Mouse (Mus musculus): ENCODE results near the gene Exoc8. TPM values are rescaled to one million over a fixed set of nuclear protein-coding genes. Genes with fewer than 3 reads are reported as not detected.

Gene Exoc8
- total and polyA plus RNA-seq, 3 experiments = 9.5 to 16.9 TPM; not detected in 1

GRCm38 (mm10) chr8:124897386-124898250, at the start of gene Exoc8, which contains the start of gene Sprtn (continued):
- TF ChIP-seq GATA1 (IDR thresholded peaks at IDR 0.05; ENCODE audit: low read depth, low read length) = no peak
- TF ChIP-seq RAD21 (IDR thresholded peaks at IDR 0.05; ENCODE audit: low read depth, low read length) = no peak

DNA sequence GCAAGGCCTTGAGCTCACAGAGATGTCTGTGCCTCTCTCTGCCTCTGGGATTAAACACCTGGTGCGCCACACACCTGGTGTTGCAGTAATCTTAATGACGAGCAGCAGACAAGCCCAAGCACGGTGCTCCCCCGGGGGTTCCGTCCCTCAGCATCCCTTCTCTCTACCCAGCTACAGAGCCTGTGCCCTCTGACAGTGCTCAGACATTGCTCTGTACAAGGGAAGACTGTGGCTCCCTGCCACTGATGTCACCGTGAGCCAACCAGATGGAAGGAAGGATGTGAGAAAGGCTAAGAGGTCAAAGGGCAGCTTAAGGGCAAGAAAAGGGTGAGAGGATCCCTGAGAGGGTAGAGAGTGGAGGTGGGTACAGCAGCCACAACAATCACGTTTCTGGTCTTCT, 46.9 kb upstream of the Exoc8 start:
- peaks cover 53% of the 10 kb centered on the region for H3K79me2 ChIP-seq (ENCODE audit: control insufficient read depth, insufficient read depth, low read length, poor library complexity)
- H3K9ac ChIP-seq (ENCODE audit: control insufficient read depth, low read depth, low read length, poor library complexity, severe bottlenecking) = no peak overlapping the region
- no peak for DNase-seq (ENCODE audit: low read depth, low spot score)
- H3K9me3 ChIP-seq (replicated peaks; ENCODE audit: insufficient read depth, low read length) = no peaks in the 10 kb centered on the region
- no peak overlapping the region for H3K27ac ChIP-seq (ENCODE audit: control insufficient read depth, low read depth, low read length)
- H3K36me3 ChIP-seq (ENCODE audit: control insufficient read depth in 1 of 2, insufficient read depth in 2 of 2, low read length in 2 of 2) = peaks cover 3 to 10% of the 10 kb centered on the region in 2 experiments
- TF ChIP-seq POLR2AphosphoS5 (IDR thresholded peaks at IDR 0.05; ENCODE audit: borderline replicate concordance, low read depth, low read length) (no peak), MAX (IDR thresholded peaks at IDR 0.05; ENCODE audit: low read length) (no peak), CHD2 (IDR thresholded peaks at IDR 0.05; ENCODE audit: low read length) (no peak), POLR2AphosphoS2 (IDR thresholded peaks at IDR 0.05; ENCODE audit: low read length) (no peak), USF2 (IDR thresholded peaks at IDR 0.05; ENCODE audit: borderline replicate concordance in 1 of 2, insufficient read depth in 1 of 2, low read depth in 1 of 2, low read length in 2 of 2) (no peak), RCOR1 (IDR thresholded peaks at IDR 0.05; ENCODE audit: low read depth, low read length) (no peak), MXI1 (IDR thresholded peaks at IDR 0.05; ENCODE audit: low read depth, low read length) (no peak), BHLHE40 (IDR thresholded peaks at IDR 0.05; ENCODE audit: borderline replicate concordance, low read depth, low read length) (no peak), ELF1 (IDR thresholded peaks at IDR 0.05; ENCODE audit: low read depth, low read length) (no peak), GATA1 (IDR thresholded peaks at IDR 0.05; ENCODE audit: low read depth, low read length) (no peak), MEF2A (IDR thresholded peaks at IDR 0.05; ENCODE audit: extremely low read depth, insufficient replicate concordance, low read depth, low read length, poor library complexity, severe bottlenecking) (no peak), ETS1 (IDR thresholded peaks at IDR 0.05; ENCODE audit: low read depth, low read length) (no peak), CHD1 (IDR thresholded peaks at IDR 0.05; ENCODE audit: low read depth, low read length) (no peak), SMC3 (IDR thresholded peaks at IDR 0.05; ENCODE audit: low read depth, low read length) (no peak), E2F4 (IDR thresholded peaks at IDR 0.05; ENCODE audit: borderline replicate concordance, low read depth, low read length) (no peak)
- H3K27me3 ChIP-seq (ENCODE audit: control insufficient read depth in 1 of 2, insufficient read depth in 2 of 2, low read length in 2 of 2) = no peaks in the 10 kb centered on the region
- H3K4me3 ChIP-seq (ENCODE audit: control insufficient read depth in 1 of 2, insufficient read depth in 1 of 2, low read depth in 2 of 2, low read length in 2 of 2) = no peak overlapping the region
- peaks cover 5 to 11% of the 10 kb centered on the region in 2 experiments; a peak in 3 of 4 replicates for H3K4me1 ChIP-seq (ENCODE audit: control insufficient read depth in 1 of 2, insufficient read depth in 2 of 2, low read length in 2 of 2)

DNA sequence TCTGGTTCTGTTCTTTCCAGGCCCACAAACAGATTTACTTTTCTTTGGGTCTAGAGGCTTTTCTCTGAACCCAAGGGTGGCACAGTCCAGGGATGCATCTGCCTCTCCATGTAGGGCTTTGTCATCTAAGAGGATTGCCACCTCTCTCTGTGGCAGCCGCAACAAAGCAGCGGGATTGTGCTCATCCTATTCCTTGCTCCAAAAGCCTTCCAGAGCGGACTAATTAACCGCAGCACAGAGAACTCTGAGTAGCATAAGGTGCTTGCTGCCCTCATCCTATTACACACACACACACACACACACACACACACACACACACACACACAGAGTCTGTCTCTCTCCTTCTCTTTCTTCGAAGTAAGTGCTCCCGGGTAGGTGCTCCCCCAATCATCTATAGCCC, 46.3 kb upstream of the Exoc8 start:
- H3K27me3 ChIP-seq (ENCODE audit: control insufficient read depth in 1 of 2, insufficient read depth in 2 of 2, low read length in 2 of 2) = no peaks in the 10 kb centered on the region
- H3K27ac ChIP-seq (ENCODE audit: control insufficient read depth, low read depth, low read length) = no peak overlapping the region
- peaks cover 5 to 11% of the 10 kb centered on the region in 2 experiments; a peak in 3 of 4 replicates for H3K4me1 ChIP-seq (ENCODE audit: control insufficient read depth in 1 of 2, insufficient read depth in 2 of 2, low read length in 2 of 2)
- no peak overlapping the region for H3K4me3 ChIP-seq (ENCODE audit: control insufficient read depth in 1 of 2, insufficient read depth in 1 of 2, low read depth in 2 of 2, low read length in 2 of 2)
- TF ChIP-seq GATA1 (IDR thresholded peaks at IDR 0.05; ENCODE audit: low read depth, low read length) (no peak), ZKSCAN1 (IDR thresholded peaks at IDR 0.05; ENCODE audit: low read depth, low read length) (no peak), MAFK (IDR thresholded peaks at IDR 0.05; ENCODE audit: borderline replicate concordance, low read depth, low read length) (no peak), TCF12 (IDR thresholded peaks at IDR 0.05; ENCODE audit: low read depth, low read length) (no peak), POLR2AphosphoS5 (IDR thresholded peaks at IDR 0.05; ENCODE audit: borderline replicate concordance, low read depth, low read length) (no peak), MAX (IDR thresholded peaks at IDR 0.05; ENCODE audit: low read length) (no peak), POLR2AphosphoS2 (IDR thresholded peaks at IDR 0.05; ENCODE audit: low read length) (no peak), EP300 (IDR thresholded peaks at IDR 0.05; ENCODE audit: low read depth in 1 of 2, low read length in 2 of 2) (no peak), HCFC1 (IDR thresholded peaks at IDR 0.05; ENCODE audit: low read depth, low read length) (no peak), SMC3 (IDR thresholded peaks at IDR 0.05; ENCODE audit: low read depth, low read length) (no peak), MAZ (IDR thresholded peaks at IDR 0.05; ENCODE audit: low read depth, low read length) (no peak), NRF1 (IDR thresholded peaks at IDR 0.05; ENCODE audit: insufficient read depth, low read depth, low read length, poor library complexity, severe bottlenecking) (no peak), ZMIZ1 (IDR thresholded peaks at IDR 0.05; ENCODE audit: low read depth, low read length) (no peak), ZNF384 (IDR thresholded peaks at IDR 0.05; ENCODE audit: low read depth, low read length) (no peak), USF2 (IDR thresholded peaks at IDR 0.05; ENCODE audit: borderline replicate concordance in 1 of 2, insufficient read depth in 1 of 2, low read depth in 1 of 2, low read length in 2 of 2) (no peak)
- peaks cover 52% of the 10 kb centered on the region for H3K79me2 ChIP-seq (ENCODE audit: control insufficient read depth, insufficient read depth, low read length, poor library complexity)
- H3K36me3 ChIP-seq (ENCODE audit: control insufficient read depth in 1 of 2, insufficient read depth in 2 of 2, low read length in 2 of 2) = peaks cover 3 to 10% of the 10 kb centered on the region in 2 experiments
- no peak overlapping the region for H3K9ac ChIP-seq (ENCODE audit: control insufficient read depth, low read depth, low read length, poor library complexity, severe bottlenecking)
- no peaks in the 10 kb centered on the region for H3K9me3 ChIP-seq (replicated peaks; ENCODE audit: insufficient read depth, low read length)
- DNase-seq (ENCODE audit: low read depth, low spot score) = no peak

All from MEL (cell line).